Mouse (Mus musculus) thymus, postnatal 10 days (tissue): ENCODE measurements around the gene Plekha1.

ENCODE experiments used
- DNase-seq, 2 experiments: peaks; one replicate each; pipeline ENCODE4 v3.0.0; 2021; ENCODE audit warnings: low spot score in 2 of 2

Gene Plekha1

GRCm38 (mm10) chr7:130865613-130866591, at the start of gene Plekha1:
Plekha1 (plus strand) TSS chr7:130865756.
- peak; percentile 93 for DNase-seq

GRCm38 (mm10) chr7:130816243-130816642, 49.3 kb upstream of the Plekha1 start:
- no peak for DNase-seq

GRCm38 (mm10) chr7:130818813-130819212, 46.7 kb upstream of the Plekha1 start:
- DNase-seq: no peak

- no peak for DNase-seq
Measured at GRCm38 (mm10) chr7:130819624-130820023, 45.9 kb upstream of the Plekha1 start.

- no peak for DNase-seq
Measured at GRCm38 (mm10) chr7:130823992-130824391, 41.6 kb upstream of the Plekha1 start.

DNA sequence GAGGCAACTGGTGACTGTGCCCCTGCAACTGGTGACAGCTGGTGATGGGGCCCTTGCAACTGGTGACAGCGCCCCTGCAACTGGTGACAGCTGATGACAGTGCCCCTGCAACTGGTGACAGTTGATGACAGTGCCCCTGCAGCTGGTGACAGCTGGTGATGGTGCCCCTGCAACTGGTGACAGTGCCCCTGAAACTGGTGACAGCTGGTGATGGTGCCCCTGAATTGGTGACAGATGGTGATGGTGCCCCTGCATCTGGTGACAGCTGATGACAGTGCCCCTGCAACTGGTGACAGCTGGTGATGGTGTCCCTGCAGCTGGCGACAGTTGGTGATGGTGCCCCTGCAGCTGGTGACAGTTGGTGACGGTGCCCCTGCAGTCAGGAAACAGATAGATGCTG, 39.2 kb upstream of the Plekha1 start:
- DNase-seq: no peak

- DNase-seq: no peak
Measured at GRCm38 (mm10) chr7:130827431-130827830, 38.1 kb upstream of the Plekha1 start.

DNA sequence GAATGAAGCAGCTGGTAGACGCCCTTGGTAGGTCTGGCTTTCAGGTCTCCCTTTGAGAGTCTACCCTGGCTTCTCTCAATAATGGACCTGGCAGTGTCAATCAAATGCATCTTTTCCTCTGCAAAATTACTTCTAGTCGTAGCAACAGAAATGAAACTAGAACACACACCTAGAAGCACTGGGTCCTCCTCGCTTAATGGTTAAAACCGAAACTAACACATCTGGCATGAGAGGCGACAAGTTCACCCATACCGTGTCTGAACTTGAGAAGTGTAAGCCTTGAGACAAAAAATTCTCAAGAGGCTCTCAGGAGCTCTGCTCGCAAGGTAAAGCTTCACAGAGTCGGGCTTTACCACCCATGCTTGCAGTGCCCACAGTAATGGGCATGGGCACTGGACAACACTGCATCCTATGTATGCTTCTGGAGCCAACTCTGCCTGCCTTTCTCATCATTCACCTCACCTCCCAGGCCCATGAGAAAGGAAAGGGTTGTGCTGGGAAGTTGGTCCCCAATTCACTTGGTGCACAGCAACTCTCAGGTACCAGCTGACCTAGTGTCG, 37.6 kb upstream of the Plekha1 start:
- DNase-seq: no peak

DNA sequence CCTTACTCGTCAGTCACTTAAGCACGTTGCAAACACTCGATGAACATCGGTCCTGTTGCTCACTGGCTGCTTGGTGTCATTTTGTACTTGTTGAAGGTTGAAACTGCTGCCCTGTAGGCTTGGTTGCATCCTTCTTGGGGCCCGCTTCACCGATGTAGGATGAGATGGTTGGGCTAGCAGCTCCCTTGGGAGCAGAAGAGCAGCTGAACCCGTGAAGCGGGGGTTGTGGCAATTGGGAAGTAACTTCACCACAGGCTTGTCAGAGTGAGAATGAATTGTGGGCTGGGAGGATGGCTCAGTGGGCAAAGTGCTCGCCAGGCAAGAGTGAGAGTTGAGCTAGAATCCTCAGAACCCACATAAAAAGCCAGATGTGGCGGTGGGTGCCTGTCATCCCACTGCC, 37.1 kb upstream of the Plekha1 start:
- DNase-seq: no peak

DNA sequence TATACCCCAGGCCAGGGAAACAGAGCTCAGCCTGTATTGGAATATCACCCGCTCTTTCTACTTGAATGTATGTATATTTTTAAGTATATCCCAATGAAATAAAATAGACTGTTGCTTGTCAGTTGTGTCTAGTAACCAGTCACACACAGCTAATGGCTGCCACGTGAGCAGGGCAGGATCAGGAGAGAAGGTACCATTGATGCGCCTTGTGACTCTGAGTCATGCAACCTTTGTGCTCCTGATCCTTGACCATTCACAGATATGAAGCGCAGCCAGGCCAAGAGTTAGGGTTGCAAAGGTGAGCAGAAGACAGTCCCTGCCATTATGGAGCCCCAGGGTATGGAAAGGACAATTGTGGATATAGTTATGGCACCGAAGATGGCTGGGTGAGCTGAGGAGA, 34.0 kb upstream of the Plekha1 start:
- DNase-seq: no peak

DNA sequence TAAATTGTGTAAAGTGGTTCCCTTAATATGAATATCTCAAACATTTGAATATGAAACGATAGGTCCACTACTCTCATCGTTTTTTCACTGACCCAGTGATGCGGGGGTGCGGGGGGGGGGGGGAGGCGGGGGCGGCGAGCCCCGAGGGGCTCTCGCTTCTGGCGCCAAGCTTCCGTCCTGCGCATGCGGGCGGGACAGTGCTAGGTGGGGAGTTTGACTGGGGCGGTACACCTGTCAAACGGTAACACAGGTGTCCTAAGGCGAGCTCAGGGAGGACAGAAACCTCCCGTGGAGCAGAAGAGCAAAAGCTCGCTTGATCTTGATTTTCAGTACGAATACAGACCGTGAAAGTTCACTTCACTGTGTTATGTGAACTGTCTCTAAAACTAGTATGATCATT, 31.3 kb upstream of the Plekha1 start:
- DNase-seq: peak in 1 of 2 experiments; percentile 48

DNA sequence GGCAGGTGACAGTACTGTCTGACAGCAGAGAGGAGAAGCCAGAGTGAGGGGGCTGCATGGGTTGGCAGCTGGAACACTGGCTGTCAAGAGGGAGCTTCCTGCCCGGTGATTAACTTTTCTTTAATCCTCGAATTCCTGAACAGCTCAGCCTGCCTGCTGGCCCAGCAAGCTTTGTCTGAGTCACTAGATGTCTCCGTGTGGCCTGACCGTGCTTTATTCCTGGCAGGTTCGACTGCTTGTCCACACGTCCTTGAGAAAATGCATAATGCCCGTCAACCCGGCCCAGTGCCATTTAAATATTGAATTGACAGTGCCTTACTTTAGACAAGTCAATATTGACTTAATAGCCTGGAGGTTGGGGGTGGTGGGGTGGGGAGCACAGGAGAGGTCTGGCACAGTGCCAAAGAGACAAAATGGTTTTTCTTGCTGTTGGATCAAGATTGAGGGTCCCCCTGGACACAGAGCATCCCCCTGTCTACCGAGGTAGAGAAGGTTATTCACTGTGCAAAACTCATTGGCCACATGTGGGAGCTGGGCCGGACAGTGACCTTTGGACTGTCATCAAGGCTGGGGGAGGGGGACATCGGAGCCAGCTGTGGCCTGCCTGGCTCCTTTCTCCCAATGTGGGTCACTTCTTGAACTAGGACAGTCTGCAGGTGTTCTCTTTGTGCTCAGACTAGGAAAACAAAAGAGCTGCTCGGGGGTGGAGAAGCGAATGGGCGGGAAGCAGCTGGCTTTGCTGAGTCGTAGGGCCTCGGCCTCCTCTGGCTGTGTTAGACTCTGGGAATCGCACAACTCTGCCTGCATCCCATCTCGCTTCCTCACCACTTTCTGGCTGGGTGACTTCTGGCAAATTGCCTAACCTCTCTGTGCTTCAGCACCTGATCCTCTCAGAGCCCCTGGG, 30.3 kb upstream of the Plekha1 start:
- DNase-seq: no peak

DNA sequence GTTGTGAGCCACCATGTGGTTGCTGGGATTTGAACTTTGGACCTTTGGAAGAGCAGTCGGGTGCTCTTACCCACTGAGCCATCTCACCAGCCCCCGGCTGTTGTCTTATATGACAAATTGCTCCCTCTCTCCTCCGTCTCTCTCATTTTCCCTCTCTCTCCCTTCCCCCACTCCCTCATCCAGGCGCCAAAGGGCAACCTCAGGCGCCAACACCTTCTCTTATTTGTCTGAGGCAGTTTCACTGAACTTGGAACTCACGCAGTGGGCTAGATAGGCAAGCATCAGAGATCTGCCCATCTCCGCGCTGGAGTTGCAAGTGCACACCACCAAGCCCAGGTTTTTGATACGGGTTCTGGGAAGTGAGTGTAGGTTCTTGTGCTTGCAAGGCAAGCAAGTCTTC, 29.5 kb upstream of the Plekha1 start:
- no peak for DNase-seq

DNA sequence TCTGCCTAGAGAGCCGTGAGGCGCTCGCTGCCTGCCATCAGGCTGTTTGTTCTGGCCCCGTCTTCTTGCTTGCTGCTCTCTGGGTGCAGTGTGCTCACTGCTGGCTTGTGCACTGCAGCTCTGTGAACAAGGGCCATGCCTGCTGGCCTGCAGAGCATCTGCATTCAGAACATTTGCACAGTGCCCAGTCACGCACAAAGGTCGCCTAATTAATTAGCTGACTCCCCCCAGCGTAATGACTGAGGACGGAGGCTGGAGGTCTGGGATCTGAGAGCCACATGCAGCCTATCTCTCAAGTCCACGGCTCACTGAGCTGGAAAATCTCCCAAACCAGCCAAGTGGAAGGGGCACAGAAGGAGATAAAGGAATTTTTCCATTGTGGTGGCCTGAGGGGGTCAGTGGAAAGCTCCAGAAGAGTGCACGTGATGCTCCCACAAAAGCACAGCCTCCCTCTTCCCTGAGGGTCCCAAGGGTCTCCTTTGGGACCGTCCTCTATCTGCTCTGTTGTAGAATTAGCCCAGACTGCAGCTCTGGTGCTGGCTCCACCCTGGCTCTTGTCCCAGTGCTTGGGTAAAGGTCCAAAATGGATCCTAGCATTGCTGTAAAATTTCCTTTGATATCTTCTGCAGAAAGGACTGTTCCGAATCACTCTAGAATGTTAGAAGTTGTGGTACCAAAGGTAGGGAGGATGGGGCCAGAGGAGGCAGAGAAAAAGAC, 27.5 kb upstream of the Plekha1 start:
- DNase-seq: no peak

GRCm38 (mm10) chr7:130838658-130839025, 26.9 kb upstream of the Plekha1 start:
- DNase-seq: no peak

- DNase-seq: no peak
Measured at GRCm38 (mm10) chr7:130839380-130840100, 26.0 kb upstream of the Plekha1 start.

DNA sequence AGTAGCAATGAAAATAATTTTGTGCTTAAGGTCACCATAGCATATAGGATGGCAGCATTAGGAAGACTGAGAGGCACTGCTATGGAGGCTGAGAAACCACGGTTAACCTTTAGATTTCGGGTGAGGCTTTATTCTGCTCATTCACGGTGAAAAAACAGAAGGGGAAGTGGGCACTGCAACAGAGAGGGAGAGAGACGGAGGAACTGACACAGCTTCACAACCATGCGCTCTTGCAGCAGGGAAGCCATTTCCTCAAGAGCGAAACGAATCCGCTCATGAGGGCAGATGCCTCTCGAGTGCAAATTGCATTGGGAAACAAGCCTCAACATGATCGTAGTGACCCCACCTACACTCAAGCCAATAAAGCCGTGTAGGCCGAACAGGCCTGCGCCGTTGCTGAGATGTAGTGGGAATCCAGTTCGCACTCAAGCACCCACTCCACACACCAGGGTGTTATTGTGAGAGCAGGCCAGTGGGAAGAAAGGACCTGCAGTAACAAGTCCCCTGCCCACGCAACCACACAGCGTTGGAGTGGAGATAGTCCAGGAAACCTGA, 18.3 kb upstream of the Plekha1 start:
- no peak for DNase-seq

- no peak for DNase-seq
Measured at GRCm38 (mm10) chr7:130854684-130855292, 10.8 kb upstream of the Plekha1 start.

DNA sequence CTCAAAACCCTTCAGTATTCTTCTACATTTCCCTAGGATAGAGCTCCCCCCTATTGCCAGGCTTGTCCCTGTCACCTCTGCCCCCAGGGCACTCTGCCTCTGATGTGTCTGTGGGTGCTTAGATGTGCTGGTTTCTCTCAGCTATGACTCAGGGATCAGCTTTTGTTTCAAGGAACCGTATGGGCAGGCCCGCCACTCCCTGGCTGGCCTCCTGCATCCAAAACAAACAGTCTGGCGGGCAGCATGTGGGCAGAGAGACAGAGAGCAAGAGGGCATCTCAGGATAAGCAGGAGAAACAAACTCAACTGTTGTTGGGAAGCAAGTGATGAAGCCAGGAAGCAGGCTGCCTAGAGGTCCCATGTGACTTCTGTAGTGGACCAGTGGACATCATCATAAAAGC, 9.9 kb upstream of the Plekha1 start:
- DNase-seq: no peak

GRCm38 (mm10) chr7:130857973-130858372, 7.6 kb upstream of the Plekha1 start:
- DNase-seq: peak in 1 of 2 experiments; percentile 14
